Mouse (Mus musculus): ENCODE measurements around the gene Atrnl1.

DNA sequence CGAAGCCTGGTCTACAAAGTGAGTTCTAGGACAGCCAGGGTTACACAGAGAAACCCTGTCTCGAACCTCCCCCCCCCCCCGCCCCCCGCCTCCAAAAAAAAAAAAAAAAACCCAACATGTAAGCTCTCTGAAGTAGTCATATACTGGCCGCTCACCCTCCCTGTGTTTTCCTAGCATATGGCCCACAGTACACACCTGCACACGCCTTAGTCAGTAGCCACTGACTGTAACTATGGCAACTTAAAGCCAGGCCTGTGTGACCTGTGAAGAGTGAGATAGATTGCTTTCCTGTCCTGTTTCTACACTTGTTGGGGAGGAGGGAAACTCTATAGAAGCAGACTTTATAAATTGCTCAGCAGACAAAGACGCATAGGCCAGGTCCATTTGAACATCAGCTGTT is 239.1 kb downstream of the Atrnl1 start:
- TF ChIP-seq EP300 (optimal IDR thresholded peaks at IDR 0.05) (no peak), CTCF (IDR thresholded peaks at IDR 0.05; ENCODE audit: low read depth) (no peak)

All from stomach, postnatal 0 days (tissue).